Mouse (Mus musculus): ENCODE measurements around the gene Rp9.

The Rp9 gene

DNA sequence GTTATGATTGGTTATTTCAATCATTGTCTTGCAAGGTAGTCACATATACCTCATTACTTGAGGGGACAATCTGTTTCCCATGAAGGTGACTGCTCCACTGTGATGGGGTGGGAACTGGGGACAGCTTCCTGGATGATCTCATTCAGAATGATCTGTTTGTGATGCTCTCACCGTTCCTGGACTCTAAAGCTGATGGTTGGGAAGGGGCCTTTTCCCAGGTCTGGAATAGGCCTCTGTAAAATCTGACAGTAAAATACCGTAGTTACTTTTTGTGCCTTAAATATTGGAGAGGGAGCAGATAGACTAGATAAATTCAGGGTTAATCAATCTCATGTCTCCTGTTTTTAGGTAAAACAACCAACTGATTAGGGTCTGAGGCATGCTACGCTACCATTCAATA is at the start of gene Rp9:
Rp9 (minus strand) TSS at position 101 of the 400 bp plus-strand sequence.
- DNase-seq (ENCODE audit: low spot score in 2 of 2) = no peak

DNA sequence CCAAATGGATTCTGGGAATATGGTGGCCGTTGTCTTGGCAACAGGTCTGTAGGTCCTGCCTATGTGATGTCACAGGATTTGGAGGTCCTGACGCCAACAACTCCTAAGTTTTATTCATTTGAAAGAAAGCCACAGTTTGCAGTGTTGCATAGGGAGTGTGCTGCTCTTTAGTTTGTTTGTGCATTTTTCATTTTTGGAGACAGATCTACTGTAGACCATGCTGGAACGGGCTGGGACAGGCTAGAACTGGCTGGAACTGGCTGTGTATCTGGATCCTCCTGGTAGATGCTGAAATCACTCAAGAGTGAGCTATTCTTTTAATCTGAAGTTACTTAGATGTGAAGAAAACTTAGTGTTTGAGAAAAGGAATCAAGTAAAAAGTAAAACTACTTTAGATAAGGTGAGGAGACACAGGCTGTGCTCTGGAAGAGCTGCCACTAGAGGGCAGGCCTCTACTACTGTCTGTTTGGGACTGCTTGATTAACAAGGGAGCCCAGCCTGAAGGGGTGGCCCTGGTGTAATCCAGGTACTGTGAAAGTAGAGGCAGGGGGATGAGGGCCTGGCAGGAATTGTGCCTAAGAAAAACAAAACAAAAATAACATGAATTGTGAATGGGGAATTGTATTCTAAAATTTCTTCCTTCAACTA is 49.0 kb upstream of the Rp9 start:
- DNase-seq (ENCODE audit: low spot score in 2 of 2) = peak; percentile 57 to 78

DNA sequence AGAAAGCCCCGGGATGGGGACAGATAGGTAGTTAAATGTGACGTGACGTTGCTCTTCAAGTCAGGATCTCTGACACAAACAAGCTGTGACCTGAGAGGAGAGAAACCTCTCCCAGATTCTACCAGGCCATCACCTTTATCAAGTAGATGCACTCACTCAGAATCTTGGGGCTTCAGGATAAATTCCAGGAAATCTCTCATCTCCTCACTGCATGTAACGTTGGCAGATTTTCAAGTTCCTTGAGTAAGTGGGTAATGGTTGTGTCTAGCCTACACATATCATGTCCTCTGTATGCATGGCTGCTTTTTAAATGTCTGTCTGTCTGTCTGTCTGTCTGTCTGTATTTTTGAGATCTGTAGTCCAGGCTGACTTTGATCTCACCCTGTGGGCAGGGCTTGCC is 45.5 kb upstream of the Rp9 start:
- DNase-seq (ENCODE audit: low spot score in 2 of 2) = no peak

DNA sequence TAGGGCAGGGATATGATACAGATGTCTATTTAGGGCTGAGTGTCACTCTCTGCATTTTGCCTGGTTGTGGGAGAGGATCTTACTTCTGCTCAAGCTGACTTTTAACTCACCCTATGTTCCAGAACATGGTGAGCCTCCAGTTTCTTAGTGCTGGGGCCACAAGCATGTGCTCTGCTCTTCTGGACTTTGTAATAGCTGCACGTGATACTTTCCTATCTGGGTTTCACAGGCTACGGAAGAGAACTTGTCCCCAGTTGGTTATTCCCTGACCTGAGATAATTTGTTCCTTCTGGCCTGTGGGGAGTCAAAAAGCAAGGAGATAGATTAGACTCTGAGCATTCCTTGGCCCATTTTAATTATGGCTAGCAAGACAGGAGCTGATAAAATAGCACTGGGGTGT is 36.0 kb upstream of the Rp9 start:
- DNase-seq (ENCODE audit: low spot score in 2 of 2) = no peak

DNA sequence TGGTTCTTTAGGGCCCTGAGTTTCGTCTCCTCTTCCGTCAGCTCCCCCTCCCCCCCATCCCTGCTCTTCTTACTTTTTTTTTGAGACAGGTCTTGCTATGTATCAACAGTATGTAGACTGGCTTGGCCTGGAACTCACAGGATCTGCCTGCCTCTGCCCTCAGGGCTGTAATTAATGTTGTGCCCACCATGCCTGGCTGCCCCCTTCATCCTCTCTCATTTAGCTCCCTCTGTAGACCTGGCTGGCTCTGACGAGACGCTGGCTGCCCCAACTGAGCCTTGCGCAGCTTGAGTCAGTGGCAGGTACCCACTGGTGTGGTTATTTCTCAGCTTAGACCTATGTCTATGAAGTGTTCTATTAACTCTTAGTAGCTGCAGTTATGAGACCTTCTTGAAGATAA is 34.0 kb upstream of the Rp9 start:
- no peak for DNase-seq (ENCODE audit: low spot score in 2 of 2)

DNA sequence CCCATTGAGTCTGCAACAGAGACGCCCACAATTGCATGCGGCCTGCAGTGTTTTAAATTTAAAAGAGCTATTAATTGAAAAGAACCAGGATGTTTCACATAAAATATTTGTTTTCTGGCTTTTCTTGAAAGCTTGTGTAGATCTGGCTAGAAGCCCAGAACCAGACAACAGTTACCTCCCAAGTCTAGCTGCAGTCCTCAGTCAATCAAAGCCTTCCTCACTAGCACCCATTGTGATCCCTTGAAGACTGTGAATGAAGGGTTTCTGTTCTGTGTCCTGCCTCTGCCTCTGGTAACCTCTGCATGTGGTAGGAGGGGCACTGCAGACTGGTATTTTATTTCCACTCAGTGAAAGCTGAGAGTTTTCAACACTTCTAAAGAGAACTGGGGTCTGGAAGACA is 33.4 kb upstream of the Rp9 start:
- DNase-seq (ENCODE audit: low spot score in 2 of 2) = no peak

DNA sequence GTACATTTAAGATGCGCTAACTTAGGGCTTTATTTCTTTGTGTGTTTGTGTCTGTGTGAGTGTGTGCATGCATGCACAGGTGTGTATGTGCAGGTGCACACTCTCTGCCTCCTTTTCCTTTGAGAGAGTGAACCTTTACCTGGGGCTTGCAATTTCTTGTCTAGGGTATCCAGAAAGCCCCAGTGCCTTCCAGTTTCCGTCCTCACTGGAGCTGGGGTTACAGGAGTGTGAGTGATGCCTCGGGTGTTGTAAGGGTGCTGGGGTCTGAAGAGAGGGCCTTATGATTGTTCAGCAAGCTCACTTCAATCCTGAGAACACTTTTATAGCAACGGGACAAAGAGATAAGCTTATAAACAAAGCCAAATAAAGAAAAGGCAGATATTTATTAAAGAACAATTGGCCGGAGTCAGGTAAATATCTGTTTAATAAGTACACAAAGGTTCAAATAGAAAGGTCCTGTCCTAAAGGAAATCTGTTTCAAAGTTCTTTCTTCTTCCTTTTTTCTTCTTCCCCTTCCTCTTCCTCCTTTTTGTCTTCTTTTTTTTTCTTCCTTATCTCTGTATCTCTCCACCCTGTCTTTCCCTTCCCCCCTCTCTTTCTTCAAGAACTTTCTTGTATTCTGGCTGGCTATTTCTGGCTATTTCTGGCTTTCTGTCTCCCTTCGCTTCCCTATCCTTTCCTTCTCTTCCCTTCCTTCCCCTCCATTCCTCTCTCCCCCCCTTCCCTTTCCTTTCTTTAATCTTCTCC is 27.7 kb upstream of the Rp9 start:
- DNase-seq (ENCODE audit: low spot score in 2 of 2) = no peak

DNA sequence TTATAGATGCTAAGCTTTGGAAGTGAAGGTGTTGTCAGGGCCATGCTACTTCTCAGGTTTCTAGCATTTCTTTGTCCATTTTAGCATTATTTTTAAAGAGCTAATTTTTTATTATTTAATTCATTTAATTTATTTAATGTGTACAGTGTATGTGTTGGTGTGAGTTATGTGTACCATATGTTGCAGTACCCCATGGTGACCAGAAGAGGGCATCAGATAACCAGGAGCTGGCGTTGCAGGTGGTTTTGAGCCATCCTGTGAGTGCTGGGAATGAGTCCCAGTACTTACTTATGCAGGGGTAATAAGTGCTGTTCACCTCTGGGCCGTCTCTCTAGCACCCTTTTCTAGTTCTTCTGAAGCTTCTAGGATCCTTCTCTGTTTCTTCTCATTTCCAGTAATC is 25.6 kb upstream of the Rp9 start:
- DNase-seq (ENCODE audit: low spot score in 2 of 2) = no peak

DNA sequence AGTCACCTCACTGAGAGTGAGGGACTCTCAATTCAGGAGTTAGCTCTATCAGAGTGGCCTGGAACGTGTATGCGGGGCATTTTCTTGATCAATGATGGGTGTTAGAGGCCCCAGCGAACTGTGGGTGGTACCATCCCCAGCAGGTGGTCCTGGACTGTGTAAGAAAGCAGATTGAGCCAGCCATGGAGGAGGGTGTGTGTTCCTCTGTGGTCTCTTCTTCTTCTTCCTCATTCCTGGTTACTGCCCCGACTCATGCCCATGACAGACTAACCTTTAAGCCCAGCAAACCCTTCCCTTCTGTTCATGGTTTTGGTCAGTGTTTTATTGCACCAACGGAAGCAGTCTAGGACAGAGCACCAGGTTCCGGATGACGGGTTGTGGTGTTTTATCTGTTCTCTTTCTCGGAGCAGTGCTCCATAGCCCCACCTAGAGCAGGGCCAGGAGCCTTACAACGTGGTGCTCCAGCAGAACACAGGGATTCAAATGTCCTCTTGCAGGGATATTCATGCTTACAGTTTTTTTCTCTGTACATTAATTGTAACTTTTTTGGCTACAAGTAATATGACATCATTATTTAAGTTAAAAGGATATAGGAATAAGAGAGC is 24.8 kb upstream of the Rp9 start:
- no peak for DNase-seq (ENCODE audit: low spot score in 2 of 2)

DNA sequence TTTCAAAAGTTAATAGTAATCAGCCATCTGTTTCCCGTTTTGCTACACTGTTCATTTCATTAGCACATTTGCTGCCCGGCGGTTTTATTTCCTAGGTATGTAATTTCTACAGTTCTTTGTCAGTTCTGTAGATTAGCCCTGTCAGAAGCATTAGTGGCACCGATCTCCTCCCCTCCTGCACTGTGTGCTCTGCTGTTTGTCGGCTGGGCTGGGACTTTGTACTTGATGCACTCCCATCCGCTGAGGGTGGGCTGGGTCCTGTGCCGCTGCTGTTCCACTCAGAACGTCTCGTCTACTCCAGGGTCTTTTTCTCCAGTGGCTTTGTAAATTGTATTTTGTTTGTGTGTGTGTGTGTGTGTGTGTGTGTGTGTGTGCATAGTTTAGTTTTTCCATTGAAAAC is 19.4 kb upstream of the Rp9 start:
- no peak for DNase-seq (ENCODE audit: low spot score in 2 of 2)

DNA sequence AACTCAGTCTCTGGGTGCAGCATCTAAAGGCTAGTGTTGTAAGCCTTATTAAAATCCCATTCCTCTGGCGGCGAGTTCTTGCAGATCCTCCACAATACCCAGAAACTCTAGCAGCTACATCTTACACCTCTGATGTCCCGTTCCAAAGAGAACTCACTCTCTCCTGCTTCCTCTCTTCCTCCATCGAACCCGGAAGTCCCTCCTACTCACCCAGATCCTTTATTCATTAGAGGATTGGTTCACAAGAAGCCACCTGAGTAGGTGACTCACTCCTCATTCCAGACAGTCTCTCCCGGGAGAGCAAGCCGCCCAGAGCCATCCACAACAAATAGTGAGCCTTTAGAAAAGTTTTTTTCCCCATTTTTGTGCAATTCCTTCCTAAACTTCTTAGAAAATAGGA is 16.7 kb upstream of the Rp9 start:
- no peak for DNase-seq (ENCODE audit: low spot score in 2 of 2)

DNA sequence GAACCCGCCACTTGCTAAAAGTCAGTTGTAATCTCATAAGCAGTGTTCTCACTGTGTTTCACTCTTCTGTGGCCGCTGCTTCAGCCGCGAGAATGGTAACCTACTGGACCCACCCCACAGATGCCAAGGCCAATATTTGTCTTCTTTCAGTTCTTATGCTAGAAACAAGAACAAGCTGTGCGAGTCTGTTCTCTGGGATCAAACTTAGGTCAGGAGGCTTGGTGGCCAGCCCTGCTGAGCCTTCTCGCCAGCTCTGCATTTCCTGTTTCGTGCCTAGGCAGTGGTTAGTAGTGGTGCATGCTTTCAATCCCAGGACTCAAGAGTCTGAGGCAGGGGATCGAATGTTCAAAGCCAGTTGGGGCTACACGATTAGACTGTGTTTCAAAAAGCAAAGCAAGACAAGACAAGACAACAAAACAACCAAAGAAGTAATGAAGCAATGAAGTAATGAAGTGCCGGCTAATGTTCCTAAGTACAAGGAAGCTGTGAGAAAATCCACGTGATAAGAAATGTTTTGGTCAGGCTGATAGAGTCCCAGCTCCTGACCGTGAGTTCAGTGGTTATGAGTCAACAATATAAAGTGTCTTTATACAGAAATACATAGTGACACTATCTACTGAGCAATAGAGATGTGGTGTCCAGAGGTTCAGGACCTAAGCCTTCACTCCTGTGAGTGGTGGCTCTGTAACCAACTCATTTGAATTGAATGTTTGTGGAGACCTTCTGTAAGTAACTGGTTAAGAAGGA is 15.2 kb upstream of the Rp9 start:
- DNase-seq (ENCODE audit: low spot score in 2 of 2) = no peak

DNA sequence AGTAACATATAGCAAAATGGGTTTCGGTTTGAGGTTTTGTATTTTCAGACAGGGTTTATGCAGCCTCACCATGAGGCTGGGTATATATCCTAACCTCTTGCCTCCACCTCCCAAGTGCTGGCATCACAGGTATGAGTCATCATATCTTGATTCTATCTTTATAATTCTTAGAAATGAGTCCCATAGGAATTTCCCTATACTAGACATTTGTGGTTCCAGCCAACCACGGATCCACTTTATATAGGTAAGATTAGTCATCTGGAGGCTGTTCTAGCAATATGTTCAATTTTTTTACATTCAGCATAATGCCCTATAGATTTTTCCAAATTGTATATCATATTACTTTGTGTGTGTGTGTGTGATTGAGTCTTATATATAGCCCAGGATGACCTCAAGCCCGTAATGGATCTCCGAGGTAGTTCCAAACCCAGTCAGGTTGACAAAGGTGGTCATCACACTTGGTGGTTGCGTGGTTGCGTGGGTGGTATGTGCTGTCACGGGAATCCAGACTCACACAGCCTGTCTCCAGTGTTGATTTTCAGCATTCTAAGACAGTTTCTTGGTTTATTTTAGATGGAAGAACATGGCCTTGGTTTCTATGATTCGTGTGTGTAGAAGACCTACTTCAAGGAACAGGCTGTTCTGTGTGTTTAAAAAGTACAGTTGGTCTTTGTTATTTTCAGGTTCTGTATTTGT is 14.5 kb upstream of the Rp9 start:
- no peak for DNase-seq (ENCODE audit: low spot score in 2 of 2)

DNA sequence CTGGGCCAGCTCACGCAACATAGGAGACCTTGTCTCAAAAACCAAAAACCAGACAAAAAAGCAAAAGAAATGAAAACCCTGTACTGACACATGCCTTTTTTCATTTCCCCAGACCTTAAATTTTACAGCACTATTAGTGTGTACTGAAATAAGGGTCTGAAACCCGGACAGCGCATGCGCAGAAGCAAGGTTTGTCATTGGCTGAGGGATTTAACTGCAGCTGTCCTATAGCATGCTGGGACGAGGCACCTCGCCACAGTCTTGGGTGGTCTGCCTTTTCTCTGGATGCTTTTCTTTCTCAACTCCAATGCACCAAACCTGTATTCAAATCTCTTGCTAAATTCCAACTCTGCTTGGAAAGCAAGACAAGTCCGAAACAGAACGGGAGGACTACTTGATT is 9.4 kb upstream of the Rp9 start:
- DNase-seq (ENCODE audit: low spot score in 2 of 2) = no peak

DNA sequence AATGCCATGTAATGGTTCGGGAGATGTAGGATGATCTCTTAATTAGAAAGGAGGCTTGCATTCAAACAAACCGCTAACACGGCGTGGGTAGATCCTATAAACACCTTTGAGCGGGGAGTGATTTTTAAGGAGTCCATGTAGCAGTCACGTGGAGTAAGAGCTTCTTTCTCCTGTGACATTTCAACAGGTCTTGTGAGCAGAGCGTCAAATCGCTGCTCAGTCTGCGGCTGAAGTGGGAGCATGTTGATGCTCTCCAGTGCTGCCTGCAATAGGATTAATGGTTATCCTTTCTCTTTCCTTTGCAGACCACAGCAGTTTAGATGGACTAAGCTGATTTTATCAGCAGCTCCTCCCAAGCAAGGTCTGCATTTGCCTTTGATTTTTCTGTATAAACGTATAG is 6.7 kb upstream of the Rp9 start:
- DNase-seq (ENCODE audit: low spot score in 2 of 2) = peak in 1 of 2 experiments; percentile 40

DNA sequence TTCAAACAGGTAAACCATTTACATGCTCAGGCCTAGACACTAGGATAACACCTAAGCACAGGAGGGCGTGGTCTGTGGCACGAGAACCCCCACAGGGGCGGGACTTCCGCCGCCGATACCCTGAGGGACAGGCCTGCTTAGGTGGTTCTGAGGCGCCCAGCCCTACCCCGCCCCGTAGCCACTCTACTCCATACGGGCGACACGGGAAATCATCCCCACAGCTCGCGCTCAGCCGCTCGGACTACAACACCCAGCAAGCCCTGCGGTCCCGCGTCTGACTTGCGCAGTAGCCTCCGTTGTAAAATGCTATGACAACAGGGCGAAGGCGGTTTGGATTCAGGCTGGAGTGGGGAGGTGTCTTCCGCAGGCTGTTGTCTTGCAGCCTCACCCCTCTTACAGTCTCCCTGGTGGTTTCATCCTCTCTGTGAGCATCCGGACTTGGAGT is 5.9 kb upstream of the Rp9 start, which contains the start of gene Bbs9:
Bbs9 (plus strand) TSS at position 292 of the 445 bp plus-strand sequence.
- DNase-seq (ENCODE audit: low spot score in 2 of 2) = peak; percentile 96 to 98

DNA sequence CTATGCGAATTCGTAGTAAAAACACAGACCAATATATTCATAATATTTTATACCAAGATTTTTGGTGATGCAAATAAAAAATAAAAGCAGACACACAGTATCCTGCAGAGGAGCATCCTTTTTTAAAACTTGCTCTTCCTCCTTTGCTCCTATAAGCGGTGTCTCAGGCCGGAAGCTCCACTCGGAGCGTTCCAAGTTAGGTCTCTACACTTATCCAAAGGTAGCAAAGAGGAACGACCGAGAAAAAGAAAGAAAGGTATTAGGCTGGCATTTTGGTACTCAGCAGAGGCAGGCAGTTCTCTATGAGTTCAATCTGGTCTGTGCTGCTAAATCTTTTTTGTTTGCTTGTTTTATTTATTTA is 664 bp downstream of the Rp9 start:
- no peak for DNase-seq (ENCODE audit: low spot score in 2 of 2)

DNA sequence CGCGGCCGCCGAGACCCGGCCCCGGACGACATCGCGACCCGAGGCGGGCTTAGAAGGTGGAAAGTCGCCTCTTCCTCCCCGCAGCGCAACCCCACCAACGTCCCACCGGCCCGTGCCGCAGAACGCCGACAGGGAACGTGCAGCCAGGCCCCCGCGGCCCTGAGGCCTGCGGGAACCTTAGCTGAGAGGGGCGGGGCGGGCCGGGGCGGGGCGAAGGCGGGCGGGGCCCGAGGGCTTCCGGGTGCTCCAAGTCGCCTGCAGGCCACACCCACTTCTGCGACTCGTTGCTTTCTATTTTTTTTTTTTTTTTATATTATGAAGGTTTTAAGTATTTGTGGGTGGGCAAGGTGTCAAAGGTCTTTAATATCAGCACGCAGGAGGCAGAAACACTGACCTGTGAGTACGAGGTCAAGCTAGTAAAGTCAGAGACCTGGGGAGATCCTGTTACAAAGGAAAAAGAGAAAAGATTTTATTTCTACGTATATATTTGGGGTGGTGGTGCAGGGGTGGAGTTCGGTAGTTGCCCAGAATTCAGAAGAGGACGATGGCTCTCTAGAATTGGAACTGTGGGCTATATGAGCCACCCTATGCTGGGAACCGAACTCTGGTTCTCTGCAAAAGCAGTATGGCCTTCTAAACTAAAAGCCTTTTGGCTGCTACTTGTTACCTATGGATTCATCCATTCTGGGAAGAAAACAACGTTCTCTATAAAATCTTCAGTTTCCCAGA is 1.2 kb downstream of the Rp9 start:
- peak; percentile 51 to 69 for DNase-seq (ENCODE audit: low spot score in 2 of 2)

DNA sequence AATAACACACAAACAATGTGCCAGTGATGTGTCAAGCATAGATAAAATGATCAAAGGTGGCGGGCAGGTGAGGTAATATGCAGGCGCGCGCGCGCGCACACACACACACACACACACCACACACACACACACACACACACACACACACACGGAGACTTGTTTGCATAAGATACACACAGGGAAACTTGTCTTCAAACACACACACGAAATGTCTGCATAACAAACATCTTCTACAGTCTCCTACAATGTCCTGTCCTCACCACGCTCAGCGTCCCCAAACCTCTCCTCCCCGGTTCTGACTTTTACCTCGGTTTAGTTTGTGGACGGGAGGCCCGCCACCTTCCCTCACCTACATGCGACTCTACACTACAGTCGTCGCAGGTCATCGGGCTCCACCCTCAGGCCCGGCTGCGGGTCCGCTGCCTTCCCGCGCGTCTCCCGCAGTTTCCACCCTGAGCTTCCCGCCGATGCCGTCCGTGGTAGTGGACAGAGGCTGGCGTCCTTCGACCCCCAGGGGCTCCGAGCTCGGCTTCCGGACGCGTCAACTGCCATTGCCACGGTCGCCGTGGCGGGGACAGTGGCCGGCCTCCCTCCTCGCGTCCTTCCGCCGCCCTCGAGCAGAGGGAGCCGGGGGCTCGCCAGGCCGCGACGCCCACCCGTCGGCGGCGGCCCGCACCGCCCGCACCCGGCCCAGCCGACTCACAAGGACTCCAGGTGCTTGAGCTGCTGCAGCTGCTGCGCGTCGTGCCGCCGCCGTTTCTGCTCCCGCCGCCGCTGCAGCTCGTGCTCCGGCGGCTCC is 2.0 kb downstream of the Rp9 start:
- DNase-seq (ENCODE audit: low spot score in 2 of 2) = peak; percentile 51 to 58

DNA sequence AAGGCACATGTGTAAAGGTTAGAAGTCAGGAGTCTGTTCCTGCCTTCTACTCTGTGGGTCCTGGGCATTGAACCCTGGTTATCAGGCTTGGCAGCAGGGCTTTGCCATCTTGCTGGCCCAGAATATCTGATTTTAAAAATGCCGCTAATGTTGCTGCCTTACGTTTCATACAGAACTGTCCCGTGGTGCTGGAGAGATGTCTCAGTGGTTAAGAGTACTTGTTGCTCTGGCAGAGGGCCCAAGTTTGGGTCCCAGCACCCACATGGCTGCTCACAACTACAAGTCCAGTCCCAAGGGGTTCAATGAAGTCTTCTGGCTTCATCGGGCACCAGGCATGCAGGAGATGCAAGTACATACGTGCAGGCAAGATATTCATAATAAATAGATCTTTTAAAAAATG is 3.3 kb downstream of the Rp9 start:
- no peak for DNase-seq (ENCODE audit: low spot score in 2 of 2)

Measured in right cerebral cortex, postnatal 10 days (tissue).